Mouse (Mus musculus) ES-Bruce4 (cell line): ENCODE data around the gene H2-M1.

ENCODE experiments used
- CTCF ChIP-seq: IDR thresholded peaks from one replicate; pipeline ENCODE4 v1.8.1; 2011; ENCODE audit warnings: low read depth, low read length
- EP300 ChIP-seq: IDR thresholded peaks from 2 replicates; pipeline ENCODE4 v1.6.1; 2011; ENCODE audit warnings: low read depth, low read length; ENCODE audit not compliant: insufficient read depth
- POLR2A ChIP-seq: IDR thresholded peaks from one replicate; pipeline ENCODE4 v1.8.1; 2011; ENCODE audit warnings: low read length; ENCODE audit not compliant: insufficient read depth

DNA sequence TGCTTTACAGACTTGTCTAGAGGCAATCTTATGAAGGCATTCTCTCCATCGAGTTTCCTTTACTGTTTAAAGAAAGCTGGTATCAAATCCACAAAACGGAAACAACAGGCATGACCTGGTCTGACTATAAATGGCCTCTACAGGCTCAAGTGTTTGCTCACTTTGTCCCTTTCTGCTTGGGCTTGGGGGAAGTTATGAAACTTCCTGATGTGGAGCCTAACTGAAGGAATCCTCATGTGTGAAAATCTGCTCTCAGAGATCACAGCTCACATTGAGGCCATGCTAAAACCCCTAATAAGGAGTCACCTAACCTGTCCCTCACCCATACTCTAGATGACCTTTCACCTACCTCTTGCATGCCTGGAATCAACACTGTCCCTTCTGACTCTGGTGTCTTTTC lies 25.7 kb upstream of the H2-M1 start:
- TF ChIP-seq CTCF: no peak
- no peak for TF ChIP-seq EP300
- TF ChIP-seq POLR2A: no peak
